Mouse (Mus musculus) cortical plate, adult 2 months (tissue): ENCODE measurements around the gene Arhgef11.

Source experiments
- CTCF ChIP-seq: fragments of 200-500 bp; IDR thresholded peaks from 2 replicates; pipeline ENCODE4 v1.5.1; 2011; ENCODE audit warnings: mild to moderate bottlenecking, control low read depth, low read length; ENCODE audit not compliant: insufficient read depth; ENCODE audit errors: extremely low read depth
- POLR2A ChIP-seq: fragments of 200-500 bp; IDR thresholded peaks from 2 replicates; pipeline ENCODE4 v1.6.1; 2011; ENCODE audit warnings: mild to moderate bottlenecking, low read length, control low read depth; ENCODE audit not compliant: insufficient read depth; ENCODE audit errors: extremely low read depth

GRCm38 (mm10) chr3:87771088-87771487 lies 153.7 kb downstream of the Arhgef11 start:
- no peak for TF ChIP-seq CTCF
- no peak for TF ChIP-seq POLR2A
